Mouse (Mus musculus): ENCODE results near the gene 1110002E22Rik. TPM values are rescaled to one million over a fixed set of nuclear protein-coding genes. Genes with fewer than 3 reads are reported as not detected.

Gene 1110002E22Rik
- total RNA-seq, 2 experiments from 2014 or later: 2.9 to 3.0 TPM

DNA sequence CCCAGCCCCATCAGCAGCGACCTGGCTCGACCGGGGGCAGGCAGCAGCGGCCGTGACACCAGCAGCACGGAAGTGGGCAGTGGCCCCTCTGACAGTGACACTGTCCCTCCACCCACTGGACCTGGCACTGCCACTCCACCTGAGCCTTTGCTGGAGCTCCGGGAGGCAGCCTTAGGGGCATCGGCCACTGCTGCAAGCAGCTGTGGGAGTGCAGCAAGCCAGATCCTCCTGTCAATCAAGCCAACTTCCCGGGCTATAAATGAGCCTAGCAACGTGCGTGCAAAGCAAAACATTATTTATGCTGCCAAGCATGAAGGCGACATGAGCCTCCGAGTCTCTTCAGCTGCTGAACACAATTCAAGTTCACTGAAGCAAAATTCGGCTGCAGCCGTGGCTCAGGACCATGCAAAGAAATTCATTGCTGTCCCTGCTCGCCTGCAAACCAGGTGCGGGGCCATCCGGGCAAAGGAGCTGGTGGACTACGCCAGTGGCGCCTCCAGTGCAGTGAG, 1.6 kb downstream of the 1110002E22Rik start:
- Histone ChIP-seq H3K27ac (peak overlapping the region; percentile 72; the same call in 1 of the 2 replicates), H3K4me3 (peak overlapping the region; percentile 23; the same call in 1 of the 2 replicates)
- intact Hi-C loops (cut with DNase I): loop anchor here (5.0 kb wide), 1 partner anchor 199 kb away; the partner anchor contains the start of gene Dnajb14
- TF ChIP-seq CTCF (IDR thresholded peaks at IDR 0.05): no peak
- DNase-seq (ENCODE audit: extremely low spot score in 1 of 2, low spot score in 2 of 2): no peak

DNA sequence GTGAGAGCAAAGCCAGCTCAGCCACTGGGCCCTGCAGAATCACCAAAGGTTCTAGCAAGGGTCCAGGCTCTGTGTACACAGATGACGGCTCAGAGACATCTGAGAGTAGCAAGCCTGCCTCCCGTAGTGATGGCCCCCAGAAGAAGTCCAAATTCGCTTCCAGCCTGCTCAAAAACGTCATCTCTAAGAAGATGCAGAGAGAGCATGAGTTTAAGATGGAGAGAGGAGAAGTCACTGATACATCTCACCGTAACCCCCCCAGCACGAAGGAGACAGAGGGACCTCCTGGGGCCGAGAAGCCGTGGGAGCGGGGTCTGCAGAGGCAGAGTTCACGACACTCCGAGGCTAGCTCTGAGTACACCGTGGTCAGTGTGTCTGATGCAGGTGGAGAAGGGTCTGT, 2.4 kb downstream of the 1110002E22Rik start, which contains the start of gene Gm5105:
TSS of gene Gm5105 (minus strand) at position 101 of the 400 bp plus-strand sequence.
- Histone ChIP-seq H3K4me3 (peak within 1 kb of the TSS; percentile 23; the same call in 1 of the 2 replicates), H3K27ac (peak within 1 kb of the TSS; percentile 72; the same call in 1 of the 2 replicates)
- intact Hi-C loops (cut with DNase I): loop anchor here (5.0 kb wide), 1 partner anchor 200 kb away; the partner anchor contains the start of gene Dnajb14
- DNase-seq (ENCODE audit: extremely low spot score in 1 of 2, low spot score in 2 of 2): no peak
- no peak for TF ChIP-seq CTCF (IDR thresholded peaks at IDR 0.05)

DNA sequence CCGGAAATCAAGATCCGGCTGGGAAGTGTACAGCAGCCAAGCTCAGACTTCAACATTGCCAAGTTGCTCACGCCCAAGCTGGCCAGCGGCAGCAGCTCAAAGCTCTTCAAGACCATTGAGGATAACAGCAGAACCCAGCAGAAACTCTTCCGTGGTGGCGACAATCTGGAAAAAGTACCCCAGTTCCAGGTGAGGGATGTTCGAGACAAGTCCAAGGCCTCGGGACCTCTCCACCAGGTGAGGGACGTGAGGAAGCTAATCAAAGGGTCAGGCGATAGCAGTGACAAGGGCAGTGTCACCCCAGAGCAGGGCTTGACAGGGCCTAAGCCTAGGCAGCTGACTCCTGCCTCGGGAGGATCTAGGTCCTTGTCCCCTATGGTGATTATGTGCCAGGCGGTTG, 3.3 kb downstream of the 1110002E22Rik start:
- Histone ChIP-seq H3K27ac (no peak overlapping the region), H3K4me3 (no peak overlapping the region)
- no peak for DNase-seq (ENCODE audit: extremely low spot score in 1 of 2, low spot score in 2 of 2)
- no peak for TF ChIP-seq CTCF (IDR thresholded peaks at IDR 0.05)
- intact Hi-C loops (cut with DNase I): loop anchor here (5.0 kb wide), 1 partner anchor 201 kb away; the partner anchor contains the start of gene Dnajb14

DNA sequence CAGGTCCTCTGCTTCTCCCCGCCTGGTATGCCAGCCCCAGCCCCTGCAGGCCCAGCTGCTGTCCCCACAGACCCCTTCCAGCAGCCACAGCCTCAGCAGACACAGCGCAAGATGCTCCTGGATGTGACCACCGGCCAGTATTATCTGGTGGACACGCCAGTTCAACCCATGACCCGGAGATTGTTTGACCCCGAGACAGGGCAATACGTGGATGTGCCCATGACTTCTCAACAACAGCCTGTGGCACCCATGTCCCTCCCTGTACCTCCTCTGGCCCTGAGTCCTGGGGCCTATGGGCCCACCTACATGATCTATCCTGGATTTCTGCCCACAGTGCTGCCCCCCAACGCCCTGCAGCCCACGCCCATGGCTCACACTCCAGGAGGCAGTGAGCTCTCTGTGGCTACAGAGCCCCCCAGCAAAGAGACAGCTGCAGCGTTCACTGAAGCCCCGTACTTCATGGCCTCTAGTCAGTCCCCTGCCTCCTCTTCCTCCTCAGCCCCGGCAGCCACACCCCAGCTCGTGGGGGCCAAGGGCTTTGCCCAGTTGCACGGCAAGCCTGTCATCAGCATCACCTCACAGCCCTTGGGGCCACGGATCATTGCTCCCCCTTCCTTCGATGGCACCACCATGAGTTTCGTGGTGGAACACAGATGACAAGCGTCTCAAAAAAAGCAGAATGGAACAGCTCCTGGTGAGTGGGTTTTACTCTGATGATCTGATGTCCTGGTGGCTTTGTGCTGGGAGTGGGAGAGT, 5.1 kb downstream of the 1110002E22Rik start:
- no peak for TF ChIP-seq CTCF (IDR thresholded peaks at IDR 0.05)
- no peak for DNase-seq (ENCODE audit: extremely low spot score in 1 of 2, low spot score in 2 of 2)
- Histone ChIP-seq H3K4me3 (no peak overlapping the region), H3K27ac (no peak overlapping the region)
- intact Hi-C loops (cut with DNase I): loop anchor here (5.0 kb wide), 1 partner anchor 203 kb away; the partner anchor contains the start of gene Dnajb14

DNA sequence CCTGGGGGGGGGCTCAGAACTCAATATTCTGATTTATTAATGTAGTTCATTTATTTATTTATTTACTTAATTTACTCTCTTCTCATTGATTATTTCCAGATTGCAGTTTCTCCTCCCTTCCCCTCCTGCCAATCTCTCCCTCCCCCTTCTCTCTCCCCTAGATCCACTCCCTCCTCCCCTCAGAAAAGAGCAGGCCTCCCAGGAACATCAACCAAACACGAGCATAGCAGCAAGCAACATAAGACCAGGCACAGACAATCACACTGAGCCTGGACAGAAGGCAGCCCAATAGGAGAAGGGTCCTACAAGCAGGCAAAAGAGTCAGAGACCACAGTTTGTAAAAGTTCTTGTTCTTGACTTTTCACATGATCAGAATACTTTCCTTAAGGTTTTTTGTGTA, 6.2 kb downstream of the 1110002E22Rik start:
- intact Hi-C loops (cut with DNase I): no loop called here

DNA sequence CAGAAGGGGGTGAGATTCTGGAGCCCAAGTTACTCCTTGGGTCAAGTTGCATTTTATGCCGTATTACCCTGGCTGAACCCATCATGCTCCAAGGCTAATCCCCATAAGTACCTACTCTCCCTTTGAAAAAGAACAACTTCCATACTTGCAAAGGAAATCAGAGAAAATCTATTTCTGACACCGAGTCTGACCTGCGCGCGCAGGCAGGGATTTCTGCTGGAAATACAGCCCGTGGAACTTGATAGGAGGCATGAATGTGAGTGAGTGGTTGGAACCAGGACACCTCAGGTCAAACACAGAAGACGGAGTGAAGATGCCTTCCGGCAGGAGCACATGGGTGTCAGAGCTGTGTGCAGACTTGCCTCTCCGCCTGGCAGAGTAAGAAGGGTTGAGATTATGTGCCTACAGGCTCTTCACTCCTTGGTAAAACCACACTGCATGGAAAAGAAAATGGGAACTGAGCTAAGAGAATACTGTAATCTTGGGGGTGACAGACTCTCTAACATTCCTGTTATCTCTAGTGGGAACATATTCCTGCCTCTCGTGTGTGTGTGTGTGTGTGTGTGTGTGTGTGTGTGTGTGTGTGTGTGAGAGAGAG, 6.7 kb downstream of the 1110002E22Rik start:
- DNase-seq (ENCODE audit: extremely low spot score in 1 of 2, low spot score in 2 of 2): no peak
- H3K27ac ChIP-seq: no peak overlapping the region
- TF ChIP-seq CTCF (IDR thresholded peaks at IDR 0.05): no peak
- H3K4me3 ChIP-seq: peak overlapping the region; percentile 23; the same call in 1 of the 2 replicates
- intact Hi-C loops (cut with DNase I): no loop called here

More for the DNA sequence above, 6.2 kb downstream of the 1110002E22Rik start:
- TF ChIP-seq CTCF (IDR thresholded peaks at IDR 0.05): no peak
- Histone ChIP-seq H3K27ac (no peak overlapping the region), H3K4me3 (no peak overlapping the region; the same call in 1 of the 2 replicates)
- DNase-seq (ENCODE audit: extremely low spot score in 1 of 2, low spot score in 2 of 2): no peak

DNA sequence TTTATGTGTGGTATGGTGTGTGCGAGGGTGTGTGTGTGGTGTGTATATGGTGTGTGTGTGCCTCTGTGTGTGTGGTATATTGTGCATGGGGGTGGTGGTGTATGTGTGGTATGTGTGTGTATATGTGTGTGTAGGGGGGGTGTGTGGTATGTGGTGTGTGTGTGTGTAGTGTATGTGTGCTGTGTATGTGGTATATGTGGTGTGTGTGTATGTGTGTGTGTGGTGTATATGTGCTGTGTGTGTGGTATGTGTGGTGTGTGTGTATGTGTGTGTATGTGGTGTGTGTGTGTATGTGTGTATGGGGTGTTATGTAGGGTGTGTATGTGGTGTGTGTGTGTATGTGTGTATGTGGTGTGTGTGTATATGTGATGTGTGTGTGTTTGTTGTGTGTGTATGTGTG, 9.4 kb downstream of the 1110002E22Rik start:
- Histone ChIP-seq H3K27ac (no peak overlapping the region), H3K4me3 (no peak overlapping the region)
- no peak for DNase-seq (ENCODE audit: extremely low spot score in 1 of 2, low spot score in 2 of 2)
- intact Hi-C loops (cut with DNase I): no loop called here
- TF ChIP-seq CTCF (IDR thresholded peaks at IDR 0.05): no peak

DNA sequence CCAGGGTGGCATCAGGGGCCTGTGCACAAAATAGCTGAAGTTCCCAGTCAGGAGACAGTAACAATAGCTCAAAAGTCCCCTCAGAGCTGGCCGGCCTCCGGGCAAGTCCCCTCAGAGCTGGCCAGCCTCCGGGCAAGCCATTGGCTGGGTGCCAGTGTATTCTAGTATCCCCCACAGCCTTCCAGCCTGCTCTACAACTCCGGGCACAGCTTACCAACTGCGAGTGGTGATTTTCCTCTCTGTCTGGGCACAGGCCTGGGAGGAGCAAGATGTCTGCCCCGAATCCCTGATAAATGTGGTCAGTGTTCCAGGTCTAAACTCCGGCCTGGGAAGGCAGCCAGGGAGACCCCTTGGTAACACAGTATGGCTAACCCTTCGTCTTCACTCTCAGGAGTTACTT, 10.4 kb downstream of the 1110002E22Rik start:
- no peak overlapping the region for H3K4me3 ChIP-seq
- no peak for DNase-seq (ENCODE audit: extremely low spot score in 1 of 2, low spot score in 2 of 2)
- TF ChIP-seq CTCF (IDR thresholded peaks at IDR 0.05): no peak
- H3K27ac ChIP-seq: no peak overlapping the region
- intact Hi-C loops (cut with DNase I): no loop called here

DNA sequence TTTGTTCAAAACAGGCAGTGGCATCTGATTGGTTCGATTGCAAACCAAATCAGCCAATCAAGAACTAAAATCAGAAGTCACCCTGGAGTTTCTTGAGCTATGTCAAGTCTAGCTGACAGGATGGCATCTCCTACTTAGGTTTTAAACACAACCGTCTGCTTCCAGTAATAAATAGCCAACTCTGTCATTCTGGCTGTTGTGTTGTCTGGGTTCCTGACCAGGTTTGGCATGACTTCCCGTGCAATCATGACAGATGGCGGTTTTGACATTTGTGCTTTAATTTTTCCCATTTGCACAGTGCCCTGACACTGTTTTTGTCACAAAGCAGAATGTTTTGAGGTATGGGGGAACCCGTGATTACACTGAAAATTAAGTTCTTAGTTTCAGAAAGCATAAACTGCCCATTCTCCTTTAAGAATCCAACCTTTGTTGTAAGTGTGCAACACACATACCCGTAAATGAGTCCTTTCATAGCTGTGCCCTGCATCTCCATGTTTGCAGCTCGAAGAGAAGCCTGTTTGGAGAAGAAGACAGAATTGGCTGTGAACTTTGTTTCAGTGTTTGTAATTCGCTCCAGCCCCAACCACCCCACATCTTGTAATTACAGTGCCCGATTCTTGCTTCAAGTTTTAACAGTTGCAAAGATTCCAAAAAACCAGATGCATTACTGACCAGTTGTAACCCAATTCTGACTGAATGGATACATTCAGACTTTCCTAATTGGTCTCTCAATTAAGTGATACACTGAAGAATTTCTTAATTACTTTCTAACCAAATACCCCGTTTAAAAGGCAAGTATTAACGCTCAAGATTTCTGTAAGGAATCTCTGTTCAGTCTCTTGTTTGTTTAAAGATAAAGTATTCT, 12.9 kb downstream of the 1110002E22Rik start:
- DNase-seq (ENCODE audit: extremely low spot score in 1 of 2, low spot score in 2 of 2): no peak
- H3K27ac ChIP-seq: no peak overlapping the region
- H3K4me3 ChIP-seq: no peak overlapping the region
- TF ChIP-seq CTCF (IDR thresholded peaks at IDR 0.05): no peak
- intact Hi-C loops (cut with DNase I): no loop called here

DNA sequence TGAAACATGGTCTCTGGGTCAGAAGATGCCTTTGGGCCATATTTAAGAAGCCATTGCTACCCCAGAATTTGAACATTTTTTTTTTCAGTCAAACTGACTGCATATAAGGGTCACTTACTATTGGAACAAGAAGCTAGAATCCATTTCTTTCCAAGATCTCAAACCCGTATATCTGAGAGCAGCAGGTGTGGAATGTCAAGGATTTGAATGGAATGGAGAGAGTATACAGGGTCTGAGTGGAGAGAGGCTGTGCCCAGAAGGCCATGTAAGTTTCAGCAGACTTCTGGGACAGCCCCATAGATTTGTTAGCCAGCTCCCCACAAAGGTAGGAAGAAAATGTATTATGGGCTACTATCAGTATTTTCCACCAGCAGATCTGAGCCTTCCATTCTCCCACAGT, 13.8 kb downstream of the 1110002E22Rik start:
- H3K4me3 ChIP-seq: no peak overlapping the region
- intact Hi-C loops (cut with DNase I): no loop called here
- TF ChIP-seq CTCF (IDR thresholded peaks at IDR 0.05): no peak
- no peak overlapping the region for H3K27ac ChIP-seq
- no peak for DNase-seq (ENCODE audit: extremely low spot score in 1 of 2, low spot score in 2 of 2)

DNA sequence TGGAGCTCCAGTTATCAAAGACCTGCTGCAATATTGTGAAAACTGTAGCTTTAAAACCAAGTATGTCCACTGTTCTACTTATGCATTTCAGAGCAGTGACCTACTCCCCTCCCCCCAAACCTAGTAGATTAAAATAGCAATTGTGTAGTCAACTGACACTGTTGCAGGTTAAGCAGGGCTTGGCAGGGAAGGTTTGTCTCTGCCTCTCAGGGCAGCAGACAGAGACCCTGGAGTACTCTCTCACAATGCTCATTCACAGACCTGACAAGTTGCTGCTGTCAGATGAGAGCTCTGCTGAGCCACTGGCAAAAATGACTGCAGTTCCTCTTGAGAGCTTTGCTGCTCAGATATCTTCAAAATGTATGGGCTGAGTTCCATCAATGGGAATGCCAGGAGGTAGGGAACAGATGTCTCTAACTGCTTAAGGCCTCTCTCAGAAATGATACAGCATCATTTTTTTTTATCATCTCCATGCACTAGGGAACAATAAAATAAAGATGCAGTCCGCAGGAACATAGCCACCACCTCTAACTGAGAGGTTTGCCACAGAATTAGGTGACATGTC, 18.3 kb downstream of the 1110002E22Rik start:
- DNase-seq (ENCODE audit: extremely low spot score in 1 of 2, low spot score in 2 of 2): no peak
- H3K27ac ChIP-seq: peak overlapping the region; percentile 70; the same call in 1 of the 2 replicates
- no peak overlapping the region for H3K4me3 ChIP-seq
- no peak for TF ChIP-seq CTCF (IDR thresholded peaks at IDR 0.05)
- intact Hi-C loops (cut with DNase I): no loop called here

Data from left cerebral cortex, adult 2 months (tissue).